Mouse (Mus musculus) brain, embryonic 18.5 days (tissue): ENCODE measurements around the gene Aip.
"Not testable (repeated sequence)": the region's sequence is repeated elsewhere in the genome, so short reads cannot be mapped to it uniquely, and the experiment has no call there.

Experiments
- DNase-seq: peaks from one replicate; pipeline ENCODE4 v3.0.0-alpha.2; 2012; ENCODE audit warnings: low read depth, low spot score

The Aip gene

GRCm38 (mm10) chr19:4093772-4094171, 31.9 kb downstream of the Aip start:
- DNase-seq = no peak

GRCm38 (mm10) chr19:4092750-4093149, 32.9 kb downstream of the Aip start:
- no peak for DNase-seq

- DNase-seq = no peak
Observed at GRCm38 (mm10) chr19:4091383-4091782, 34.3 kb downstream of the Aip start.

GRCm38 (mm10) chr19:4090446-4090845, 35.2 kb downstream of the Aip start:
- DNase-seq = no peak

- no peak for DNase-seq
Observed at GRCm38 (mm10) chr19:4089128-4089527, 36.5 kb downstream of the Aip start.

GRCm38 (mm10) chr19:4088146-4088545, 37.5 kb downstream of the Aip start:
- no peak for DNase-seq

GRCm38 (mm10) chr19:4087090-4087489, 38.6 kb downstream of the Aip start:
- no peak for DNase-seq

- no peak for DNase-seq
Observed at GRCm38 (mm10) chr19:4086156-4086555, 39.5 kb downstream of the Aip start.

GRCm38 (mm10) chr19:4084984-4085383, 40.7 kb downstream of the Aip start:
- DNase-seq = no peak

- DNase-seq = no peak
Observed at GRCm38 (mm10) chr19:4083826-4084225, 41.8 kb downstream of the Aip start.

GRCm38 (mm10) chr19:4083316-4083715, 42.3 kb downstream of the Aip start:
- DNase-seq = no peak

- no peak for DNase-seq
Observed at GRCm38 (mm10) chr19:4082219-4082965, 43.3 kb downstream of the Aip start.

GRCm38 (mm10) chr19:4081394-4081793, 44.3 kb downstream of the Aip start, which contains the start of gene Cabp2:
Gene Cabp2 (plus strand): TSS chr19:4081578.
- DNase-seq = no peak

GRCm38 (mm10) chr19:4080511-4081009, 45.1 kb downstream of the Aip start:
- DNase-seq = no peak

- DNase-seq = no peak
Observed at GRCm38 (mm10) chr19:4079594-4079993, 46.1 kb downstream of the Aip start.

- DNase-seq = no peak
Observed at GRCm38 (mm10) chr19:4075531-4075930, 50.1 kb downstream of the Aip start.

- no peak for DNase-seq
Observed at GRCm38 (mm10) chr19:4072706-4073424, 52.8 kb downstream of the Aip start.

- no peak for DNase-seq
Observed at GRCm38 (mm10) chr19:4071406-4071805, 54.3 kb downstream of the Aip start.

GRCm38 (mm10) chr19:4070756-4071155, 54.9 kb downstream of the Aip start:
- no peak for DNase-seq

- DNase-seq = no peak
Observed at GRCm38 (mm10) chr19:4070311-4070710, 55.3 kb downstream of the Aip start.

- no peak for DNase-seq
Observed at GRCm38 (mm10) chr19:4068717-4069410, 56.8 kb downstream of the Aip start.

GRCm38 (mm10) chr19:4068242-4068641, 57.4 kb downstream of the Aip start:
- not testable (repeated sequence) for DNase-seq
